Mouse (Mus musculus) liver, postnatal 0 days (tissue): ENCODE data around the gene Baz2a. TPM values are rescaled to one million over a fixed set of nuclear protein-coding genes. Genes with fewer than 3 reads are reported as not detected.

Experiments
- ATAC-seq: fragments of 200-750 bp; cut with Nextera tagmentation; 2 replicates; pipeline ENCODE4 v1.8.0; 2017; ENCODE audit warnings: mild to moderate bottlenecking, moderate library complexity
- DNase-seq: peaks from one replicate; pipeline ENCODE4 v3.0.0-alpha.2; 2016
- H3K27ac ChIP-seq: fragments of 300-500 bp; sonication (generic); 2 replicates; pipeline ENCODE4 v1.5.1; 2014; ENCODE audit warnings: antibody characterized with exemption, moderate library complexity, mild to moderate bottlenecking, low read depth
- H3K27me3 ChIP-seq: fragments of 300-500 bp; sonication (generic); 2 replicates; pipeline ENCODE4 v1.6.1; 2014; ENCODE audit warnings: low read length, control low read depth, mixed read lengths; ENCODE audit not compliant: insufficient read depth
- H3K36me3 ChIP-seq: fragments of 300-500 bp; sonication (generic); replicated peaks from 2 replicates; pipeline ENCODE4 v1.6.1; 2014; ENCODE audit warnings: mild to moderate bottlenecking, control low read depth, low read length, moderate library complexity, mixed read lengths; ENCODE audit not compliant: insufficient read depth
- H3K4me1 ChIP-seq: fragments of 300-500 bp; sonication (generic); 2 replicates; pipeline ENCODE4 v1.6.1; 2014; ENCODE audit warnings: antibody characterized with exemption, mild to moderate bottlenecking, control low read depth; ENCODE audit not compliant: insufficient read depth
- H3K4me2 ChIP-seq: fragments of 300-500 bp; sonication (generic); 2 replicates; pipeline ENCODE4 v1.6.1; 2014; ENCODE audit warnings: low read depth, mild to moderate bottlenecking, low read length, moderate library complexity, mixed read lengths
- H3K4me3 ChIP-seq: fragments of 300-500 bp; sonication (generic); 2 replicates; pipeline ENCODE4 v1.5.1; 2014; ENCODE audit warnings: low read depth, low read length
- H3K9ac ChIP-seq: fragments of 300-500 bp; sonication (generic); replicated peaks from 2 replicates; pipeline ENCODE4 v1.6.1; 2014; ENCODE audit warnings: mild to moderate bottlenecking, moderate library complexity
- H3K9me3 ChIP-seq: fragments of 300-500 bp; sonication (generic); 2 replicates; pipeline ENCODE4 v1.6.1; 2016; ENCODE audit warnings: mild to moderate bottlenecking, control low read depth, low read length, mixed read lengths
- CTCF ChIP-seq: sonication (generic); IDR thresholded peaks from 2 replicates; pipeline ENCODE4 v1.5.1; 2016; ENCODE audit warnings: antibody characterized with exemption, low read depth
- EP300 ChIP-seq: IDR thresholded peaks from 2 replicates; pipeline ENCODE4 v1.6.1; 2016; ENCODE audit warnings: antibody characterized with exemption, low read depth, mild to moderate bottlenecking
- WGBS: fragments of 180-500 bp; shearing (Covaris S2); extraction: QIAGEN DNeasy Blood & Tissue Kit; methylation state at CpG from one replicate; pipeline ENCODE4 v1.1.7; 2014; ENCODE audit not compliant: insufficient replicate concordance; 5-methylcytosine and 5-hydroxymethylcytosine counted together
- polyA plus RNA-seq: library from polyadenylated mRNA; unstranded; fragments of >200 nt; fragmentation: Nextera tagmentation; extraction: Ambion mirVana; gene quantifications from 2 replicates; pipeline ENCODE4 v1.2.1, GENCODE M21; 2015

Baz2a gene
- polyA plus RNA-seq, 1 experiment from 2014 or later, result 5.4 TPM

DNA sequence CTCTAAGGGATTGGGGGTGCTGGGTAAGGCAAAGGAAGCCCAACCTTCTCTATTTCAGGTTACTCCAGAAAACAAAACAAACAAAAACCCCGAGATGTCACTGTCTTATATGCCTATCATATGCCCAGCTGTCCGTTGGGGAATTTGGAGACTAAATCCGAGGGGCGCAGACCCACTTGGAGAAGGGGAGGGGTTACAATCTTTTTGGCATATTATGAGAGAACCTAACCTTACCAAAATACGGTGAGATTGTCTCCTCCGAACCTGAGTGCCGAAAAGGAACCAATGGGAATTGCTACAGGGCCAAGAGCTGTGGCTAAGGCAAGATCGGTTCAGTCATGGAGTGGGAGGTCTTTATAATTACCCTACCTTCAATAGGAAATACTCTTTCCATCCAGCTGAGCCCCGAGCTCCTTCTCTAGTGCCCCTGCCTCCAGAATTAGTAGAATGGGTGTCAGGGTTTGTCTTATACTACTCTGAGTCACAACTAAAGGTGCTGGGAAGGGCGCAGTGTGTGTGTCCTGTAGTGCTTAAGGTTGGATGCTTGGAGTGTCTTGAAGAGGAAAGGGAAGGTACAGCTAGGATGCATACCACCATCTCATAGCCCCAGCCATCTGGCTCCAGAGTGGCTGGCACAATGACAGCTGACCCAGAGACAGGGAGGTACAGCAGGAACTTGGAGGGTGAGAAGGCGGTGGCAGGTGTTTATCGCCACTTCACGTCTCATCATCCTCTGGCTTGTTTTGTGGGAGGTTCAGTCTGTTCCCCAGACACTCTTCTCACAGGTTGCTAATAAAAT is 2.3 kb downstream of the Baz2a start:
- peaks cover 14% of the 10 kb centered on the region for H3K36me3 ChIP-seq
- H3K9me3 ChIP-seq, result no peaks in the 10 kb centered on the region
- no peak for TF ChIP-seq CTCF
- TF ChIP-seq EP300, result no peak
- peak; percentile 70 for DNase-seq
- peak overlapping the region; percentile 93 for H3K9ac ChIP-seq
- 24% methylated on average over 13 of the region's 13 CpGs for WGBS
- H3K4me1 ChIP-seq, result peaks cover 52% of the 10 kb centered on the region
- H3K4me3 ChIP-seq, result peak overlapping the region; percentile 82
- peak overlapping the region; percentile 99 for H3K27ac ChIP-seq
- H3K27me3 ChIP-seq, result no peaks in the 10 kb centered on the region
- peak; percentile 28 for ATAC-seq
- peak overlapping the region; percentile 69 for H3K4me2 ChIP-seq

DNA sequence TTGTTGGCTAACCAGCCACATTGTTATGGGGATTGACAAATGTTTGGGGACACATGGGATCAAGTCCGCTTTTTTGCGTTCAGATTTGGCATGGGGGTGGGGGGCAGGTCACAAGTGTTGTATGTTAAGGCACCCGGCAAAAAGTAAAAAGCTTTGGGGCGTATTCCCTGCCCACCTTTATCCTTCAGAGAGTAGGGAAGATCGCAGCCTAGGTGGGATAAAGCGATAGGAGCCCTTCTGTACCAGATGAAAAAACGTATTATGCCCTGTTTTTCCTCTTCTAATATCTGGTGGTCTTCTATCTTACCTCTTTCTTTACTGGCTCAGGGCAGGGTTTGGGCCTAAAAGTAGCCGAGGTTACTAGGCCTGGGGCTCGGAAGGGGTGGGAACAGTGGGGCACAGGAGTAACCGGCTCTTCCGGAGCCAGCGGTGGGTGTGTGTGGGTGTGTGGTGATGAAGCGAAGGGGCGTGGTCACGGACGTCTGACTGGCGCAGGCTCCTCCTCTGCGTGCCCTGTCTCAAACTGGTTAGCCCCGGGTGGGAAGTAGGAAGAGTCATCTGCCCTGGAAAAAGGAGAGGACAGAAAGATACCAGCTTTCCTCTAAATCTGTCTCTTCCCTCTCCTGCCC is 3.1 kb downstream of the Baz2a start:
- peak overlapping the region; percentile 82 for H3K4me3 ChIP-seq
- H3K27ac ChIP-seq, result peak overlapping the region; percentile 99
- 8% methylated on average over 19 of the region's 19 CpGs for WGBS
- TF ChIP-seq CTCF, result no peak
- no peak; the same call in 1 of the 2 replicates for TF ChIP-seq EP300
- H3K36me3 ChIP-seq, result peaks cover 6% of the 10 kb centered on the region
- no peaks in the 10 kb centered on the region for H3K27me3 ChIP-seq
- ATAC-seq (peak; percentile 64), DNase-seq (peak; percentile 95)
- peak overlapping the region; percentile 93 for H3K9ac ChIP-seq
- H3K4me1 ChIP-seq, result peaks cover 53% of the 10 kb centered on the region
- no peaks in the 10 kb centered on the region for H3K9me3 ChIP-seq
- H3K4me2 ChIP-seq, result peak overlapping the region; percentile 69

- peak overlapping the region; percentile 82 for H3K4me3 ChIP-seq
- DNase-seq (no peak), ATAC-seq (no peak)
- TF ChIP-seq EP300 (no peak), CTCF (no peak)
- WGBS, result 24% methylated on average over 9 of the region's 9 CpGs
- H3K9ac ChIP-seq, result peak overlapping the region; percentile 93
- no peaks in the 10 kb centered on the region; the same call in none of the 2 replicates for H3K36me3 ChIP-seq
- H3K4me2 ChIP-seq, result peak overlapping the region; percentile 69
- no peaks in the 10 kb centered on the region for H3K9me3 ChIP-seq
- H3K27me3 ChIP-seq, result no peaks in the 10 kb centered on the region
- H3K4me1 ChIP-seq, result peaks cover 53% of the 10 kb centered on the region
- H3K27ac ChIP-seq, result peak overlapping the region; percentile 99
Measured at GRCm38 (mm10) chr10:128095003-128095636, 3.7 kb downstream of the Baz2a start.

DNA sequence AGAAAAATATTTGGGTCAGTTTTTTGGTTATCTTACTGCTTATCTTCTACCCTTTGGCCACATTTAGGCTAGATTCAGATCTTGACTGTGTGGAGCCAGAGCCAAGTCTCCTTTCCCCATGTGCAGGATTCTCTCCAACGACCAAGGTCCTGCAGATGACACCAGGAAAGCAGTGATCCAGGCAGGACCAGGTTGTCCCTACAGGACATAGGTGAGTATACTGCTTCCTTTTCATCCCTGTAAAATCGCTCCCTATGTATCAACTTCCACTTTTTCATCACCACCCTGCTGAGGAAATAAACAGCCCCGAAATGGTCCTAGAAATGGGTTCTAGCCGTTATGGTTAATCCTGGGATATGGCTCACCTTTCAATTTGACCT is 4.9 kb downstream of the Baz2a start:
- Histone ChIP-seq H3K4me3 (peak overlapping the region; percentile 99), H3K4me2 (peak overlapping the region; percentile 92), H3K4me1 (peaks cover 45% of the 10 kb centered on the region), H3K36me3 (no peaks in the 10 kb centered on the region; the same call in 1 of the 2 replicates), H3K9me3 (no peaks in the 10 kb centered on the region), H3K9ac (peak overlapping the region; percentile 97), H3K27ac (no peak overlapping the region), H3K27me3 (no peaks in the 10 kb centered on the region)
- TF ChIP-seq EP300, result no peak
- TF ChIP-seq CTCF, result no peak
- 11% methylated on average over 4 of the region's 4 CpGs for WGBS
- ATAC-seq, result no peak
- DNase-seq, result no peak

- Histone ChIP-seq H3K27ac (peak overlapping the region; percentile 87), H3K4me3 (peak overlapping the region; percentile 99), H3K9me3 (no peaks in the 10 kb centered on the region), H3K4me1 (peaks cover 45% of the 10 kb centered on the region), H3K27me3 (no peaks in the 10 kb centered on the region), H3K9ac (peak overlapping the region; percentile 97), H3K4me2 (peak overlapping the region; percentile 92), H3K36me3 (no peaks in the 10 kb centered on the region; the same call in 1 of the 2 replicates)
- WGBS, result 2% methylated on average over 77 of the region's 86 CpGs
- TF ChIP-seq CTCF (peak; percentile 15; the same call in 1 of the 2 replicates), EP300 (0 out of 2 replicates have a peak, but pooled peaks have one; percentile 28)
- ATAC-seq (peak; percentile 54), DNase-seq (peak; percentile 94)
Measured at GRCm38 (mm10) chr10:128096693-128097586, 5.6 kb downstream of the Baz2a start.
